ENCODE assay signal across 8 mouse cellular contexts in genomic region chr11:30954279-30954725, GRCm38 (mm10). TPM values are rescaled to one million over a fixed set of nuclear protein-coding genes. Genes with fewer than 3 reads are reported as not detected.
A peak's percentile ranks its signal among the peaks of the same experiment; 100 is the strongest.
DNase-seq lines count a peak whose midpoint lies in the region; ATAC-seq lines count a peak whose summit lies in the region.

Gene Erlec1 (minus strand): TSS chr11:30954335.

- peak within 1 kb of the TSS; percentile 19 for H3K27ac ChIP-seq in hindbrain, embryonic 11.5 days (ENCODE audit: low read depth, low read length)

- under 1% methylated on average over 40 of the region's 40 CpGs for WGBS in hindbrain, embryonic 11.5 days

- H3K4me2 ChIP-seq in hindbrain, embryonic 11.5 days (replicated peaks; ENCODE audit: low read depth, low read length) = peak within 1 kb of the TSS; percentile 77

- no peaks in the 10 kb centered on the region for H3K27me3 ChIP-seq in hindbrain, embryonic 11.5 days (ENCODE audit: control insufficient read depth, insufficient read depth, low read length)

- H3K36me3 ChIP-seq in hindbrain, embryonic 11.5 days (ENCODE audit: control insufficient read depth, insufficient read depth, low read length) = no peaks in the 10 kb centered on the region

- H3K9ac ChIP-seq in hindbrain, embryonic 11.5 days (ENCODE audit: low read depth, low read length) = peak within 1 kb of the TSS; percentile 88

- peak within 1 kb of the TSS; percentile 60 for H3K4me3 ChIP-seq in hindbrain, embryonic 11.5 days (ENCODE audit: low read depth, low read length)

- peak; percentile 99 for ATAC-seq in hindbrain, embryonic 11.5 days (ENCODE audit: low FRiP score)

- DNase-seq in Muller cell, postnatal 12 days (ENCODE audit: inconsistent ontology term) = peak; percentile 91
- peak; percentile 89 for DNase-seq in cerebellum, adult 9-11 months
- peak; percentile 81 to 93 for DNase-seq in frontal cortex, adult 2 months (ENCODE audit: extremely low spot score in 1 of 2, low spot score in 1 of 2)
- DNase-seq in hindbrain, embryonic 11.5 days (ENCODE audit: low spot score) = peak; percentile 90
- peak; percentile 85 to 88 for DNase-seq in layer of hippocampus, postnatal 10 days (ENCODE audit: low spot score in 2 of 2)
- DNase-seq in lung, postnatal 10 days = peak; percentile 91
- DNase-seq in ovary, postnatal 36 days (ENCODE audit: low spot score) = peak; percentile 86
- DNase-seq in thymus, postnatal 25 days = peak; percentile 88

- no peaks in the 10 kb centered on the region; the same call in 1 of the 2 replicates for H3K9me3 ChIP-seq in hindbrain, embryonic 11.5 days (ENCODE audit: control insufficient read depth, low read length)

- no peaks in the 10 kb centered on the region for H3K4me1 ChIP-seq in hindbrain, embryonic 11.5 days (replicated peaks; ENCODE audit: control insufficient read depth, insufficient read depth, low read length)

RNA-seq across cellular contexts. Expression of gene Erlec1, which starts in this region (rescaled TPM):
- polyA plus RNA-seq in frontal cortex, adult 2 months (2012; rRNA removed) = 32.3 and 41.2 TPM in 2 replicates
- 9.1 and 13.2 TPM in 2 replicates for polyA plus RNA-seq in hindbrain, embryonic 11.5 days (2014; fragmentation: Nextera tagmentation; extraction: Ambion mirVana)
- total RNA-seq in layer of hippocampus, postnatal 10 days (2021) = 10 to 100 TPM; 54.0 to 56.0 TPM

Comparison
In these comparisons a context has a peak if more than half of its experiments do, and no peak if none do; other contexts are left out.
1. Peak in every context shown above with its lines: DNase-seq, ATAC-seq, H3K4me3 ChIP-seq and H3K27ac ChIP-seq.